Mouse (Mus musculus) myocyte (in vitro differentiated cells): ENCODE measurements around the gene Stag1. TPM values are rescaled to one million over a fixed set of nuclear protein-coding genes. Genes with fewer than 3 reads are reported as not detected.

Experiments used
- H3K27me3 ChIP-seq: one replicate; pipeline ENCODE4 v1.6.1; 2011; ENCODE audit not compliant: control insufficient read depth, insufficient read depth, insufficient read length
- H3K36me3 ChIP-seq: one replicate; pipeline ENCODE4 v1.6.1; 2011; ENCODE audit not compliant: control insufficient read depth, insufficient read depth
- H3K4me2 ChIP-seq: one replicate; pipeline ENCODE4 v1.6.1; 2011; ENCODE audit warnings: low read depth, control low read depth
- H3K4me3 ChIP-seq: one replicate; pipeline ENCODE4 v1.5.1; 2011; ENCODE audit warnings: mild to moderate bottlenecking, control low read depth, moderate library complexity
- H3K79me2 ChIP-seq: one replicate; pipeline ENCODE4 v1.6.1; 2011; ENCODE audit not compliant: control insufficient read depth, insufficient read depth
- H3ac ChIP-seq: one replicate; pipeline ENCODE4 v1.6.1; 2011; ENCODE audit not compliant: control insufficient read depth, insufficient read length
- CEBPB ChIP-seq: IDR thresholded peaks from 2 replicates; pipeline ENCODE4 v1.6.1; 2011; ENCODE audit warnings: mild to moderate bottlenecking, moderate library complexity; ENCODE audit not compliant: poor library complexity, insufficient read depth, severe bottlenecking
- E2F4 ChIP-seq: IDR thresholded peaks from one replicate; pipeline ENCODE4 v1.6.1; 2011; ENCODE audit warnings: mild to moderate bottlenecking, control low read depth, moderate library complexity; ENCODE audit not compliant: insufficient read depth
- MAX ChIP-seq: IDR thresholded peaks from one replicate; pipeline ENCODE4 v1.6.1; 2011; ENCODE audit warnings: low read depth, mild to moderate bottlenecking, control low read depth
- MYOD1 ChIP-seq, 3 experiments: IDR thresholded peaks; one replicate each; pipeline ENCODE4 v1.6.1; 2011; ENCODE audit warnings: control low read depth in 2 of 3, low read depth in 2 of 3, mild to moderate bottlenecking in 2 of 3, moderate library complexity in 1 of 3; ENCODE audit not compliant: insufficient read length in 2 of 3, control insufficient read depth in 1 of 3
- MYOG ChIP-seq, 3 experiments: IDR thresholded peaks; one replicate each; pipeline ENCODE4 v1.6.1; 2011; ENCODE audit warnings: control low read depth in 2 of 3, low read depth in 2 of 3, mild to moderate bottlenecking in 2 of 3; ENCODE audit not compliant: insufficient read length in 2 of 3, control insufficient read depth in 1 of 3, insufficient read depth in 1 of 3
- POLR2A ChIP-seq: IDR thresholded peaks from one replicate; pipeline ENCODE4 v1.6.1; 2011; ENCODE audit warnings: low read depth, mild to moderate bottlenecking, control low read depth, moderate library complexity; ENCODE audit not compliant: insufficient read length
- POLR2AphosphoS2 ChIP-seq: IDR thresholded peaks from one replicate; pipeline ENCODE4 v1.6.1; 2011; ENCODE audit warnings: low read depth, control low read depth; ENCODE audit not compliant: insufficient read length
- REST ChIP-seq: IDR thresholded peaks from one replicate; pipeline ENCODE4 v1.6.1; 2011; ENCODE audit warnings: mild to moderate bottlenecking, control low read depth, moderate library complexity; ENCODE audit not compliant: insufficient read depth, insufficient read length
- SRF ChIP-seq: IDR thresholded peaks from one replicate; pipeline ENCODE4 v1.6.1; 2011; ENCODE audit warnings: low read depth; ENCODE audit not compliant: control insufficient read depth, insufficient read length
- TCF12 ChIP-seq: IDR thresholded peaks from one replicate; pipeline ENCODE4 v1.6.1; 2011; ENCODE audit warnings: mild to moderate bottlenecking, control low read depth; ENCODE audit not compliant: poor library complexity, insufficient read depth, severe bottlenecking
- TCF3 ChIP-seq: IDR thresholded peaks from one replicate; pipeline ENCODE4 v1.6.1; 2011; ENCODE audit warnings: low read depth, control low read depth; ENCODE audit not compliant: insufficient read length
- USF1 ChIP-seq: IDR thresholded peaks from one replicate; pipeline ENCODE4 v1.6.1; 2011; ENCODE audit warnings: low read depth, mild to moderate bottlenecking, control low read depth, moderate library complexity
- polyA plus RNA-seq: library from polyadenylated mRNA; unstranded; fragments of >200 nt; fragmentation: generic; extraction: Trizol; gene quantifications from one replicate; pipeline ENCODE4 v1.2.1, GENCODE M21; 2012; ENCODE audit warnings: missing spikeins

Gene Stag1
- polyA plus RNA-seq, 1 experiment = 5.9 TPM

GRCm38 (mm10) chr9:100917111-100917510, 319.5 kb downstream of the Stag1 start:
- Histone ChIP-seq H3K27me3 (no peaks in the 10 kb centered on the region), H3K36me3 (no peaks in the 10 kb centered on the region), H3K4me3 (no peak overlapping the region), H3ac (no peak overlapping the region), H3K4me2 (no peak overlapping the region), H3K79me2 (no peaks in the 10 kb centered on the region)
- TF ChIP-seq MYOD1 (IDR thresholded peaks at IDR 0.05; ENCODE audit: control insufficient read depth in 1 of 3, insufficient read length in 2 of 3, low read depth in 2 of 3) (no peak), POLR2AphosphoS2 (no peak), USF1 (no peak), SRF (no peak), TCF3 (no peak), POLR2A (no peak), E2F4 (no peak), REST (no peak), TCF12 (no peak), MYOG (IDR thresholded peaks at IDR 0.05; ENCODE audit: control insufficient read depth in 1 of 3, insufficient read depth in 1 of 3, insufficient read length in 2 of 3, low read depth in 2 of 3) (no peak), MAX (no peak), CEBPB (no peak)

GRCm38 (mm10) chr9:100926629-100927028, 329.0 kb downstream of the Stag1 start:
- Histone ChIP-seq H3K4me3 (no peak overlapping the region), H3K36me3 (peaks cover 16% of the 10 kb centered on the region), H3K79me2 (no peaks in the 10 kb centered on the region), H3K27me3 (no peaks in the 10 kb centered on the region), H3ac (no peak overlapping the region), H3K4me2 (no peak overlapping the region)
- TF ChIP-seq REST (no peak), E2F4 (no peak), USF1 (no peak), CEBPB (no peak), POLR2A (no peak), TCF3 (no peak), MAX (no peak), POLR2AphosphoS2 (no peak), MYOG (IDR thresholded peaks at IDR 0.05; ENCODE audit: control insufficient read depth in 1 of 3, insufficient read depth in 1 of 3, insufficient read length in 2 of 3, low read depth in 2 of 3) (no peak), SRF (no peak), TCF12 (no peak)

- no peaks in the 10 kb centered on the region for H3K27me3 ChIP-seq
- H3ac ChIP-seq = no peak overlapping the region
- peaks cover 11% of the 10 kb centered on the region for H3K36me3 ChIP-seq
- H3K4me2 ChIP-seq = no peak overlapping the region
- H3K4me3 ChIP-seq = no peak overlapping the region
- TF ChIP-seq POLR2AphosphoS2 = no peak
- no peaks in the 10 kb centered on the region for H3K79me2 ChIP-seq
These were observed 344.4 kb downstream of the Stag1 start for GRCm38 (mm10) chr9:100942042-100942441.

- no peak overlapping the region for H3ac ChIP-seq
- no peaks in the 10 kb centered on the region for H3K27me3 ChIP-seq
- peaks cover 14% of the 10 kb centered on the region for H3K36me3 ChIP-seq
- H3K79me2 ChIP-seq = no peaks in the 10 kb centered on the region
- no peak overlapping the region for H3K4me2 ChIP-seq
- TF ChIP-seq MYOD1 (IDR thresholded peaks at IDR 0.05; ENCODE audit: control insufficient read depth in 1 of 3, insufficient read length in 2 of 3, low read depth in 2 of 3) (no peak), POLR2A (no peak), SRF (no peak), POLR2AphosphoS2 (no peak), TCF3 (no peak), MAX (no peak)
- H3K4me3 ChIP-seq = no peak overlapping the region
These were observed 347.2 kb downstream of the Stag1 start for GRCm38 (mm10) chr9:100944677-100945365.

GRCm38 (mm10) chr9:100951481-100951880, 353.9 kb downstream of the Stag1 start:
- no peaks in the 10 kb centered on the region for H3K79me2 ChIP-seq
- TF ChIP-seq REST (no peak), TCF3 (no peak), SRF (no peak), CEBPB (no peak), E2F4 (no peak), POLR2AphosphoS2 (no peak), MYOD1 (IDR thresholded peaks at IDR 0.05; ENCODE audit: control insufficient read depth in 1 of 3, insufficient read length in 2 of 3, low read depth in 2 of 3) (no peak), POLR2A (no peak), USF1 (no peak), MAX (no peak), MYOG (IDR thresholded peaks at IDR 0.05; ENCODE audit: control insufficient read depth in 1 of 3, insufficient read depth in 1 of 3, insufficient read length in 2 of 3, low read depth in 2 of 3) (no peak), TCF12 (no peak)
- no peak overlapping the region for H3K4me2 ChIP-seq
- no peaks in the 10 kb centered on the region for H3K27me3 ChIP-seq
- peaks cover 27% of the 10 kb centered on the region for H3K36me3 ChIP-seq
- H3ac ChIP-seq = no peak overlapping the region
- no peak overlapping the region for H3K4me3 ChIP-seq
